Mouse (Mus musculus) limb, embryonic 14.5 days (tissue): ENCODE results near the gene Tent5a. TPM values are rescaled to one million over a fixed set of nuclear protein-coding genes. Genes with fewer than 3 reads are reported as not detected.
A peak's percentile ranks its signal among the peaks of the same experiment; 100 is the strongest.

ENCODE experiments used
- ATAC-seq: fragments of 200-750 bp; cut with Nextera tagmentation; 2 replicates; pipeline ENCODE4 v1.8.0; 2017; ENCODE audit warnings: low read depth, moderate number of reproducible peaks, moderate TSS enrichment; ENCODE audit not compliant: low FRiP score
- DNase-seq: peaks from one replicate; pipeline ENCODE4 v3.0.0-alpha.2; 2015; ENCODE audit warnings: low spot score
- H3K27ac ChIP-seq: fragments of 300-500 bp; sonication (generic); replicated peaks from 2 replicates; pipeline ENCODE4 v1.5.1; 2014; ENCODE audit warnings: low read depth, mild to moderate bottlenecking, low read length, moderate library complexity, mixed read lengths
- H3K27me3 ChIP-seq: fragments of 300-500 bp; sonication (generic); 2 replicates; pipeline ENCODE4 v1.6.1; 2014; ENCODE audit warnings: low read length, mixed read lengths; ENCODE audit not compliant: control insufficient read depth, insufficient read depth
- H3K36me3 ChIP-seq: fragments of 300-500 bp; sonication (generic); 2 replicates; pipeline ENCODE4 v1.6.1; 2014; ENCODE audit warnings: mild to moderate bottlenecking, low read length, moderate library complexity, mixed read lengths; ENCODE audit not compliant: control insufficient read depth, insufficient read depth
- H3K4me1 ChIP-seq: fragments of 300-500 bp; sonication (generic); 2 replicates; pipeline ENCODE4 v1.6.1; 2014; ENCODE audit warnings: antibody characterized with exemption, low read length, mixed read lengths; ENCODE audit not compliant: control insufficient read depth, insufficient read depth
- H3K4me2 ChIP-seq: fragments of 300-500 bp; sonication (generic); replicated peaks from 2 replicates; pipeline ENCODE4 v1.6.1; 2014; ENCODE audit warnings: low read depth, mild to moderate bottlenecking, low read length, moderate library complexity; ENCODE audit not compliant: severe bottlenecking
- H3K4me3 ChIP-seq: fragments of 300-500 bp; sonication (generic); replicated peaks from 2 replicates; pipeline ENCODE4 v1.5.1; 2014; ENCODE audit warnings: low read length
- H3K9ac ChIP-seq: fragments of 300-500 bp; sonication (generic); 2 replicates; pipeline ENCODE4 v1.6.1; 2014; ENCODE audit warnings: mild to moderate bottlenecking, low read depth, low read length, moderate library complexity; ENCODE audit not compliant: severe bottlenecking
- H3K9me3 ChIP-seq: fragments of 300-500 bp; sonication (generic); 2 replicates; pipeline ENCODE4 v1.6.1; 2016; ENCODE audit warnings: low read length; ENCODE audit not compliant: control insufficient read depth
- POLR2A ChIP-seq: fragments of 200-500 bp; IDR thresholded peaks from 2 replicates; pipeline ENCODE4 v1.8.0; 2012; ENCODE audit warnings: inconsistent platforms, mild to moderate bottlenecking, moderate library complexity, borderline replicate concordance; ENCODE audit not compliant: insufficient read depth, insufficient read length; ENCODE audit errors: extremely low read depth
- WGBS: fragments of 180-500 bp; shearing (Covaris S2); extraction: QIAGEN DNeasy Blood & Tissue Kit; methylation state at CpG from one replicate; pipeline ENCODE4 v1.1.7; 2014; 5-methylcytosine and 5-hydroxymethylcytosine counted together
- polyA plus RNA-seq, 2 experiments: library from polyadenylated mRNA; depleted of rRNA in 1 of 2; stranded (reverse) in 1 of 2; unstranded in 1 of 2; fragments of >200 nt; fragmentation: Nextera tagmentation in 1 of 2; extraction: Ambion mirVana in 1 of 2; gene quantifications; 2 replicates each; pipeline versions ENCODE4 v1.2.1 to v1.2.3; 2012 to 2014

Gene Tent5a
- polyA plus RNA-seq, 2 experiments = 18.5 to 32.4 TPM

DNA sequence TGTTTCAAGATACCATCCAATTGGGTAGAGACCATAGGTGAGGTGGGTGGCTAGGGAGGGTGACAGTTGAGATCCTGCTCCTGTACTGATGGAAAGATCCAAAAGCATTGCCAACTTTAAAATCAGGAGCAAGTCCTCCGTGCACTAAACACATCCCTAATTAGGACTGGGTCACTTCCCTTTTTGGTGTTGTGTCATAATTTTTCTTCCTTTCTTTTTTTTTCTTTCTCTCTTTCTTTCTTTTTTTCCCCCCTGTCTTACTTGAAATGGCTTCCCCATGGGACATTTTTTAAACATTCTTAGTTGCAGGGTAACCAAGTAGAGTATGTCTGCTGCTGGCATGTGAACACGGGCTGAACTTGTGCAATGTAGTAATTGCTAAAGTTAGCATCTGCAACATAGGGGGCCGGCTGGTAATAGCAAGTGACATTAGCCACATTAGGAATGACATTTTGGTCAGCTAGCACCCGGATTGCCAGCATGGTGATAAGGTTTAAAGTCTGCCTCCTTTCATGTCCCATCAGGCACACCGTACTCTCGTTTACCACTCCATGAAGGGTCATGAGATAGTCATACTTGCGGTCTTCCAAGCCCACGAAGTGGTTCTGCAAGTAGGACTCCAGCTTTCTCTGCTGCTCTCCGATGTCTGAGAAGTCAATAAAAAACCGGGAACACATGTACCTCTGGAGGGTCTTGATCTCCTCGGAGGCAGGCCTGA, 2.8 kb downstream of the Tent5a start:
- no peak for TF ChIP-seq POLR2A
- ATAC-seq (no peak), DNase-seq (no peak)
- Histone ChIP-seq H3K36me3 (peaks cover 13% of the 10 kb centered on the region; the same call in 1 of the 2 replicates), H3K4me3 (peak overlapping the region; percentile 65), H3K4me2 (peak overlapping the region; percentile 91), H3K27me3 (0 out of 2 replicates have a peak, but pooled peaks cover 2% of the 10 kb centered on the region), H3K27ac (no peak overlapping the region), H3K4me1 (0 out of 2 replicates have a peak, but pooled peaks cover 3% of the 10 kb centered on the region), H3K9me3 (no peaks in the 10 kb centered on the region), H3K9ac (peak overlapping the region; percentile 70)
- WGBS = 63% methylated on average over 11 of the region's 11 CpGs

DNA sequence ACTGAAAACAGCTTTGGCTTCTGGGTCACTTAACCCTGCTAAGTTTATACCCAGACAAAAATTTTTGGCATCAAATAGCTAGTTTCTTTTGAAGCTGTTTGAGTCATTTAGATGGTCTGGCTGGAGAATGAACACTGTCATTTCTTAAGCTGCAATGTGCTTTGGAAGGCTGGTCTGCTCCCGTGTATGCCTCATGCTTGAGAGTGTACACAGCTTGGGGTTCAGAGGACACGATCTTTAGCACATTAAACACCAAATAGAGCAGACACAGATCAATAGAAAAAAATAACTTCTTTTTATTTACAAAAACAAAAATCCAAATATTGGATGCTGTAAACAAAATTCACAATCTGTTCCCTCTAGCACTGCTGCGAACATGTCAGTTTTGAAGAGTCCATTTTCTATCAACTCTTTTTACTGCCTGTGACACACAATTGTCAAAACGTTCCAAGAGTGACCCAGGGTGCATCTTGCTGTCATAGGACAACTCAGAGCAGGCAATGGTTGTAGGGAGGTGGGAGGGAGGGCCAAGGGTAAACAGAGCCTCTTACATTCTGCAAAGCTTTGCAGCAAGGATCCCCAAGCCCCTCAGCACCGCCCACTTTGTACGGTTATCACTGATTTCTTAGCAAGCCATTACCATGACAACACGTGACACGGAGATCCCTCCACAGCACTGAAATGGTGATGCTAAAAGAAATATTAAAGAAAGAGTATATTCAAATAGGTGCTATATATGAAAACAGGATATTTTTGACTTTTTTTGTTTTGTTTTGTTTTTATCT, 6.8 kb downstream of the Tent5a start:
- 76% methylated on average over 8 of the region's 8 CpGs for whole genome bisulfite sequencing
- TF ChIP-seq POLR2A = no peak

DNA sequence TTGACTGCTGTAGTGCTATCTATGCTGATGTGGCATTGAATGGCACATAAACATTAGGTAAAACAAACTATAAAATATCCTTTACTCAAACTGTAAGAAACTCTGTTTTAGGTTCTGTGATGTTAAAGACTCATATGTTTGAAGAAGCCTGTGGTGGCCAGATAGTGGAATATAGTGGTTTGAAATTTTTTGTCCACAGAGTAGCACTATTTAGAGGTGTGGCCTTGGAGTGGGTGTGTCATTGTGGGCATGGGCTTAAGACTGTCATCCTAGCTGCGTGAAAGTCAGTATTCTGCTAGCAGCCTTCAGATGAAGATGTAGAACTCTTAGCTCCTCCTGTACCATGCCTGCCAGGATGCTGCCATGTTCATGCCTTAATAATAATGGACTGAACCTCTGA, 11.0 kb downstream of the Tent5a start:
- H3K27ac ChIP-seq = no peak overlapping the region
- no peak overlapping the region for H3K9ac ChIP-seq
- 34% methylated on average over 1 of the region's 1 CpGs for WGBS
- no peak for TF ChIP-seq POLR2A
- ATAC-seq (no peak), DNase-seq (no peak)
- no peaks in the 10 kb centered on the region for H3K27me3 ChIP-seq
- peaks cover 5% of the 10 kb centered on the region; the same call in 1 of the 2 replicates for H3K4me1 ChIP-seq
- H3K36me3 ChIP-seq = 0 out of 2 replicates have a peak, but pooled peaks cover 3% of the 10 kb centered on the region
- no peak overlapping the region for H3K4me3 ChIP-seq
- no peak overlapping the region for H3K4me2 ChIP-seq
- no peaks in the 10 kb centered on the region for H3K9me3 ChIP-seq

More for the DNA sequence above, 6.8 kb downstream of the Tent5a start:
- H3K4me3 ChIP-seq = no peak overlapping the region
- no peaks in the 10 kb centered on the region for H3K9me3 ChIP-seq
- H3K27ac ChIP-seq = no peak overlapping the region
- H3K9ac ChIP-seq = no peak overlapping the region
- no peaks in the 10 kb centered on the region for H3K27me3 ChIP-seq
- peaks cover 13% of the 10 kb centered on the region; the same call in 1 of the 2 replicates for H3K36me3 ChIP-seq
- DNase-seq (no peak), ATAC-seq (no peak)
- H3K4me1 ChIP-seq = 0 out of 2 replicates have a peak, but pooled peaks cover 3% of the 10 kb centered on the region
- no peak overlapping the region for H3K4me2 ChIP-seq

DNA sequence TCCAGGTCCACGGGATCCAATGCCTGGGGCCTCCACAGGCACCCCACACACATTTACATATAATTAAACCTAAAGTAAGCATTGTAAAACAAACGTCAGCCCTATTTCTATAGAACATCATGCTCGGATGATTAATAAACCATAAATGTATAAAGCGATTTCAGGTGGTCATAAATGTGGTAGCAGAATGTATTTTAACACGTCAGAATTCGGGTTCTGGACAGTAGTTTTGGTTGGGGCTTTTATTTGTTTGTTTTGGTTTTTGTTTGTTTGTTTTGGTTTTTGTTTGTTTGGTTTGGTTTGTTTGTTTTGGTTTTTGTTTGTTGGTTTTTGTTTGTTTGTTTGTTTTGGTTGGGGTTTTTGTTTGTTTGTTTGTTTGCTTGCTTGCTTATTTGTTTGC, 14.7 kb downstream of the Tent5a start, which contains the start of gene Gm11114:
Gene Gm11114, plus strand, starts transcription at position 301 of the 400 bp plus-strand sequence.
- 64% methylated on average over 6 of the region's 6 CpGs for WGBS
- Histone ChIP-seq H3K36me3 (no peaks in the 10 kb centered on the region), H3K27ac (no peak within 1 kb of the TSS), H3K27me3 (no peaks in the 10 kb centered on the region), H3K4me3 (no peak within 1 kb of the TSS), H3K9ac (no peak within 1 kb of the TSS), H3K4me1 (peaks cover 5% of the 10 kb centered on the region; the same call in 1 of the 2 replicates), H3K9me3 (no peaks in the 10 kb centered on the region), H3K4me2 (no peak within 1 kb of the TSS)
- TF ChIP-seq POLR2A = no peak
- ATAC-seq (no peak), DNase-seq (no peak)

DNA sequence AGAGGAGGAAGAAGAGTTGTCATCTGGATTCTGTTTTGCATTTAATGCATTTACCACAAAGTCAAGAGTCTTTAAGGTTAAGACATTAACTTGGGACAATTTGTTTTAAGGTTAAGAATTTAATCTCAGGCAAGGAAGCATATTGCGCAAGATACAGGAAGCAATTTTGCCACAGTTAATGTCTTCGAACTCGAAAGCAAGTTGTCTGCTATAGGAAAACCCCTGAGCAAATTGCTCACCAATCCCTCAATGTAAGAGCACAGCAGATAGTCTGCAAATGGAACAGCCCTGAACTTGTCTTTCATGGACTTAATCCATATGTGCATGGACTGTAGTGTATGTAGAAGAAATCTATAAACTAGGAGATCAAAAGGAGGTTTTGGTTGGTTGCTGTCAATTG, 23.8 kb downstream of the Tent5a start:
- ATAC-seq (no peak), DNase-seq (no peak)
- no peaks in the 10 kb centered on the region for H3K4me1 ChIP-seq
- H3K4me2 ChIP-seq = no peak overlapping the region
- H3K27me3 ChIP-seq = no peaks in the 10 kb centered on the region
- H3K9me3 ChIP-seq = no peaks in the 10 kb centered on the region
- TF ChIP-seq POLR2A = no peak
- no peaks in the 10 kb centered on the region for H3K36me3 ChIP-seq
- WGBS = 82% methylated on average over 3 of the region's 3 CpGs
- no peak overlapping the region for H3K9ac ChIP-seq
- H3K27ac ChIP-seq = no peak overlapping the region
- H3K4me3 ChIP-seq = no peak overlapping the region
